Mouse (Mus musculus): ENCODE data around the gene Prkcd. TPM values are rescaled to one million over a fixed set of nuclear protein-coding genes. Genes with fewer than 3 reads are reported as not detected.

The Prkcd gene
- total RNA-seq (2022), result 100 to 1,000 TPM; 118 to 213 (median 160) TPM

DNA sequence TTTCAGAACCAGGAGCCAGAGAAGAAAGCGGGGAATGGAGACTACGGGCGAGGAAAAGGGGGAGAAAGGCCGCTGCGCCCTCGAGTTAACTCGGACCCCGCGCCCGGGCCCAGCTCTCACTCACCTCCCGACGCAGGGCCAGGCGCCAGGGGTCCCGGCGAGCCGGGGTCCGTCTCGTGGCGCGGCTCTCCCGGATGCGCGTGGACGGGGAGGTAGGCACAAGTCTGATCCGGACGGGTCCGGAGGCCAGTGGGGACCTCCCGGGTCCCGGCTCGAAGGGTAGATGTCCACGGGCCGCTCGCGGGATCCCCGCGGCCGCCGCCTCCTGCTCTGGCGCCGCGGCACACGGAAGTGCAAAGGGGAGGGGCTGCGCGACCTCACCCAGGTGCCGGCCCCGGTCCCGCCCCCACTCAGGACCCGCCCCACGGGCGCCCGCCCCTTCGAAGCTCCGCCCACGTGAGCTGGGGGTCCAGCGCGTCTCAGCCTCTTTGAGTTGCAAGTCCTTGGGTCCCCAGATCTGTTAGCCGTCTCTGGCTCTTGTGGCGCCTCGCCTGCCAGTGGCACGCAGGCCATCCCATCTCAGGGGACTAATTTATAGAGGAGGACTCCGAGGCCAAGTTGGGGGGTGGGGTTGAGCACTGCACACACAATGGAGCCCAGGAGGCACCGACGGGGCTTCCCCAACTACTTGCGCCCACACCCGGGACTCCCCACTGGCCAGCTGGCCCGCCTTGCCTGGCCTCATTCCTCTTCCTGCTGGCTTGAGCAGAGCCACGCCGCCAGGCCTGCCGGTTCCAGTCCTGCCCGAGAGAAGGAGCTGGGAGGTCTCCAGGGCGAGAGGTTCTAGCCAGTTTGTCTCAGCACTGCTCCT is at the start of gene Prkcd:
Gene Prkcd, minus strand, starts transcription at position 355 of the 871 bp plus-strand sequence.
- peak; percentile 83 for DNase-seq

DNA sequence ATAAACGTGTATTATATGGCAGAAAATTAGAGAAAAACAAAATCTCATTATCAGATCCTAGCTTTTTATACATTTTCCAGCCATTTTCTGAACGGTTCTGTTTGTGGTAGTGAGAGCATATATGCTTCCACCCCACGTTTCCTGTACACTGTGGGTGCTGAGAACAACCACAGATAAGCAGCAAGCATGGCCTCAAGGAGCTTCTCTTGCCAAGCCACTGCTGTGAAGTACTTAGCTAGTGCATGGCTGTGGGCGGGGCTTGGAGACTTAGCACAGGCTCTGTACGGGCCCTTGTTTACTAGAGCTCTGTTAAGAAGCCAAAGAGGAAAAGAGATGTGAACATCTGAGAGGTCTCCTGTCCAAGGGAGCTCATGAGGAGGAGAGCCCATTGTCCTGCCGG is 48.9 kb upstream of the Prkcd start:
- no peak for DNase-seq

DNA sequence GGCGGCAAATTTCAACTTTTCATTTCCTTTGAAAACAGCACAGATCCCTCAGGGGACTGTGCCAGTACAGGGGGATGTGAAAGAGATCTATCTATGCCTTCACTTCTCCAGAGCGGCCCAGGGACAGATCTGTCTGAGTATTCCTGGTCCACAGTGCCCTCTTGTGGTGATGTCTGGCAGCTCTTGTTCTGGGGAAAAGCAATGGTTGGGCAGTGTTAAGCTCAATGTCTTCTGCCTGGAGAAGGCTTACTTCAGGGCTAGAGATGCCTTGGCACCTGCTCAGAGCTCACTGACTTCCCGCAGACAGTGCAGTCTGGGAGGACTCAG is 45.9 kb upstream of the Prkcd start:
- peak; percentile 84 for DNase-seq

- DNase-seq, result peak; percentile 67
Observed at GRCm38 (mm10) chr14:30671095-30671985, 45.3 kb upstream of the Prkcd start.

- peak; percentile 62 for DNase-seq
Observed at GRCm38 (mm10) chr14:30670161-30670560, 44.2 kb upstream of the Prkcd start.

DNA sequence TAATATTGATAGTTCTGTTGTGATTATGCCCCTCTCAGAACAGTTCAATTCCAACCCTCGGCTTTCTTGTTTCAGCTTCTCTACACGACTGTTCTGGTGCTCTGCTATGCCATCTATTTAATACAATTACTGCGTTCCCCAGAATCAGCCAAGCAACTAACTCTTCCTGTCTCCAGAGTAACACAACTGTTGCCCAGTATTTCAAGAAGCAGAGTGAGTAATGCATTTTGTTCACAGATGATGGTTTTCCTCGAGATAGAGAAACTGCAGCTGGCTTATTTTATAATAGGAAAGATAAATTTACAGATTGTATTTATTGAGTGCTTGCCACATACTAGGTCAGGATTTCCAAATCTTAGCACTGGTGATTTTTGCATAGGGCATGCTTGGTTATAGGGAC is 40.6 kb upstream of the Prkcd start:
- DNase-seq, result no peak

- DNase-seq, result no peak
Observed at GRCm38 (mm10) chr14:30666061-30666460, 40.1 kb upstream of the Prkcd start.

DNA sequence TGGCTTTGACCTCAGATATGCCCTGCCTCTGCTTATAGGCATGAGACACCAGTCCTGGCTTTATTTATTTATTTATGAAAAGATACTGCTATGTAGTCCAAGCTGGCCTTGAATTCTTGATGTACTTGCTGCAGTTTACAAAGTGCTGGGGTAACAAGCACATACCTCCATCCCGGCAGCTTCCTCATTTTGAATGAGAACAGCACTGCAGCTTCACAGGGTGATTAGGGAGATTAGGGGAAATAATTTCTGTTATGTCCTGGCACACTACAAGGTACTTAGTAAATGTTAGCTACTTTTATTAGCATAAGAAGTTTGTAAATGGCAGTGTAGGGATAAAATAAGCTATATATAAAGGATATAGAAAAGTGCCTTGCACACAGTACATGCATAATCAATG is 29.5 kb upstream of the Prkcd start:
- no peak for DNase-seq

GRCm38 (mm10) chr14:30654691-30655228 is 28.8 kb upstream of the Prkcd start:
- no peak for DNase-seq

- peak; percentile 94 for DNase-seq
Observed at GRCm38 (mm10) chr14:30653943-30654659, 28.1 kb upstream of the Prkcd start, which contains the start of gene Rft1. Gene Rft1 (plus strand): TSS chr14:30654360.

- DNase-seq, result peak; percentile 93
Observed at GRCm38 (mm10) chr14:30650969-30651368, 25.0 kb upstream of the Prkcd start.

GRCm38 (mm10) chr14:30649745-30650144 is 23.7 kb upstream of the Prkcd start:
- DNase-seq, result no peak

GRCm38 (mm10) chr14:30648478-30648877 is 22.5 kb upstream of the Prkcd start:
- no peak for DNase-seq

GRCm38 (mm10) chr14:30646486-30646885 is 20.5 kb upstream of the Prkcd start:
- peak; percentile 62 for DNase-seq

DNA sequence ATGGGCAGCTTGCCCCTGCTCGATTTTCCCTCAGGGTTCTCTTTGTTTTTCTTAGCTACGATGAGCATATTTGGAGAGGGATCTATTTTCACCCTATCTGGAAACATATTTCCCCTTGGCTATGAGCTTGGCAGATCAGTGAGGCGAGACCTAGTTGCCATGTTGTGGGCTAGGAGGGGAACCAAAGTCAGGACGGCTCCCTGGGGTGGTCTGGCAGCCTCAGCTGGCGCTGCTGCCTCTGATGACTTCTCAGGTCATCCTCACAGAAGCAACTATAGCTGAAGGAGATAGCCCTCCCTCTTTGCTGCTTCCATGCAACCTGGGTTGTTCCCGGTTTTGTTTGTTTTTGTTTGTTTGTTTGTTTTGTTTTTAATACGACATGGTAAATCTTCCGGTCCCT is 19.1 kb upstream of the Prkcd start:
- DNase-seq, result no peak

- DNase-seq, result no peak
Observed at GRCm38 (mm10) chr14:30644026-30644425, 18.0 kb upstream of the Prkcd start.

DNA sequence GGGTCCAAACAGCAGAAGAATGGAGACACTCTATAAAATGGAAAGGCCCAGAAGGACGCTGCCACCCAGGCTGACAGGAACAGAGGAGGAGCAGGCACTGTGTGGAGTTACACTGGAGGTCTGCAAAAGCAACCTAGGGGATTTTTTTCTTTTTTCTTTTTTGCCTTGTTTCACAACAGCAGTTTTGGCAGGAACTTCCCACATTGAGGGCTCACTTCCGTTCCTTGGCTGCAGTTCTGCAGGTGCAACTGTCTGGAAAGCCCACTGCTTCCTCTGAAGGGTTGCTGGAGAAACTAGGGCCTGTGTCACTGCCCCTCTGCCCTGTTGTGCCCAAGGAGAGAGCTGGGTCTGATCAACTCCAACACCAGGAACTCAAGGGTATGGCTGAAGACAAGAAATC is 15.7 kb upstream of the Prkcd start:
- no peak for DNase-seq

DNA sequence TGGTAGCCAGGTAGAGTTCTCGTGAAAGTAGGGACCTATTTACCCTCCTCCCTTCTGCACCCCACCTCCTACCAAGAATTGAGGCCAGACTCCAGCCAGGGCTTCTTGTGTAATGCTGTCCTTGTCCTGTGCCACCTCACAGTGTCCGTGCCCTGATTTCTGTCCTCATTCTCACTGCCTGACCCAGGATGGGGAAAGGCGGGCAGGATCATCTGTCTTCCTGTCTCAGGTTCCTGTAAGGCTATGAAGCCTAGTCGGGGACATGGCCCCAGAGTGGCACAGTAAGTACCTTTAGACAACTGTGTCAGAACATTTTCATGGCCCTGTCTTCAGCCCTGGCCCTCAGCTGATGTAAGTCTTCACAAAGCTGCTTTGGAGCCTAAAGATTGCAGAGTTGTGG is 12.7 kb upstream of the Prkcd start:
- DNase-seq, result peak; percentile 86

DNA sequence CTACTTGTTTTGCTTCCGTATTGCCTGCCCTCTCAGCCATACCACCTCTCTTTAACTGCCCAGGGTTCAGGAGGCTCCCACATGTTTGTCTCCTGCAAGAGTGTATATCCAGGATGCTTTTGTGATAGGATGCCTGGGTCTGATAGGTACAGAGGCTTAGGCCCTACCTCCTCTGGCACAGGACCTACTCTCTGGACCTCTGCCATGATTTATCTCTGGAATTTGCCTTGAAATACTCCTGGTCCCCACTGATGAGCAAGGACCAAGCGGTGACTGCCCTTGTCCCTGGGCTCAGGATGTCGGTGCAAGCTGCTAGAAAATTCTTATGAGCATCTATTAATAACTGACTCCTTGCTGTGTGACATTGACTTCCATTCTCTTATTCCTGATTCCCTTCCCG is 12.0 kb upstream of the Prkcd start:
- DNase-seq, result peak; percentile 85

DNA sequence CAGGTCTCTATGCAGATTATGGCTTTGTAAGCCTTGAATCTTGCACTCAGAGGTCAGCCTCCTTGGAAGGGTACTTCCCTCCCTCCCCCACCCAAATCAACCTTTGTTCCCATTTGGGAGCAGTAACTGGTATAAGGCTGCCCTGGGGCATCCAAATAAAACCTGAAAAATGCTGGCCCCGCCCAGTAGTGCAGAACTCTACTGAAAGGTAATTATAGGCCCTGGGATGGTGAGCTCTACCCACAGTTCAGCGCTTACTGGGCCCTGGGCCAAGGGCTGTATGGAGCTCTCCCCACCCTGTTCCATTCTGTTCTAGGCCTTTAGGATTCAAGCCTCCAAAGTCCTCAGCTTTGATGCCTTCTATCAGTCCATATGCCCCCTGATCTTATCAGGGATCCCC is 11.1 kb upstream of the Prkcd start:
- DNase-seq, result no peak

- peak; percentile 60 for DNase-seq
Observed at GRCm38 (mm10) chr14:30636499-30636898, 10.5 kb upstream of the Prkcd start.

DNA sequence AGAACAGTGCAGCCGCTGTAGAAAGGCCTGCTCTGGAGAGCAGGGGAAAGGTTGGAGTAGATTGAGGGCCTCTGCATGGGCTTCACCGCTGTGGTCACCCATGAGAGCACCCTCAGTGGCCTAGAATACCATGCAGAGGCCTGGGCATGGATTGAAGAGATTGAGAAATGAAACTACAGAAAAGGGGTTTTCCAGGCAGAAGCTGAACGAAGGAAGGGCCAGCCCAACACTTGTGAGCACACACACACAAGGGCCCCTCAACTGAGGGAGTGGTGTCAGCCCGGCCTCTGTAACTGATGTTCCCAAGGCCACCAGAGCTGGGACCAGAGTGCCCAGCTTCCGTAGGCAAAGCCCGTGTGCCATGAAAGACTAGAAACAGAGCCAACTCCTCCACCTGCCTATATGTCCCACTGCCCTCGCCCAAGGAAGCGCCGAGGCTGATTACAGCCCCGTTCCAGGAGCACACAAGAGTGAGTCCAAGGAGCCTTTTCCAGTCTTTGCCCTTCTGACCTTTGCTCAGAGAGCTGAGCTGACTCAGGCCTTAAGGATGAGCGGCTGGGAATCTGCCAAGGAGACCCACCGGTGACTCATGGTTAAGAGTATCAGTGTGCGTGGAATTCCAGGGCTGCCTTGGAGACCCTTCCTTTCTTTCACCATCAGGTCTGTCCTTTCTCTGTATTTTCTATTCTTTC is 9.4 kb upstream of the Prkcd start:
- DNase-seq, result peak; percentile 61

Data from adrenal gland, adult 8-10 months (tissue).